In the genomic region with DNA sequence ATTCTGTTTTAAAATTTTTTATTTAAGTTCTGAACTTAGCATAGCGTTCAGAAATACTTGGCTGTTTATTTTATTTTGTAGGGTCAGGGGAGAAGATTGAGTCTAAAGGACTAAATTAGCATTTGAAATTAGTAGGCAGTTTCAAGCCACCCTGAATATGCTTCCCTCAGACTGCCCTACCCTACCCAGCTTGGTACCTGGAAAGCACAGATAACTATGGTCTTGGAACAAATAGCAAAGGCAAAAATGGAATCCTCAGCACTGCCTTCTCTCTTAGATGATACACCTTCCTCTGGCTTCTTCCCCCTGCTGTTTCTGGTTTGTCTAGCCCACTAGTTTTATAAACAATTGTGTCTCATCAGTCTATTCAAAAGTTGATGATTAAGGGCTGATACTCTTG, we compare ENCODE assay signal across 25 mouse cellular contexts. TPM values are rescaled to one million over a fixed set of nuclear protein-coding genes. Genes with fewer than 3 reads are reported as not detected.
DNase-seq lines count a peak whose midpoint lies in the region; ATAC-seq and TF ChIP-seq lines count a peak whose summit lies in the region.
"Had no signal": no experiment of that assay in that cellular context is flagged by ENCODE, and none has a peak within 500 bp of the region (broad histone marks: within the 10 kb centered on the region; RNA-seq: fewer than 3 reads in every experiment).

No protein-coding gene starts in this region.

- intact Hi-C loops in gastrocnemius, adult 2 months (cut with DNase I): no loop called here

- H3K4me3 ChIP-seq in gastrocnemius, adult 2 months: no peak overlapping the region
- no peak overlapping the region for H3K4me3 ChIP-seq in liver, embryonic 11.5 days (ENCODE audit: low read depth, low read length)
- H3K4me3 ChIP-seq in liver, embryonic 15.5 days (replicated peaks): no peak overlapping the region
- H3K4me3 ChIP-seq in intestine, postnatal 0 days (ENCODE audit: low read depth, low read length): no peak overlapping the region
- H3K4me3 ChIP-seq: embryonic facial prominence, embryonic 12.5 days; forebrain, embryonic 10.5 days; heart, adult 2 months; heart, embryonic 15.5 days; hindbrain, embryonic 13.5 days had no signal

- no peak overlapping the region for H3K9ac ChIP-seq in liver, embryonic 11.5 days (ENCODE audit: low read depth, low read length)
- H3K9ac ChIP-seq in liver, embryonic 15.5 days: peak overlapping the region; percentile 23; the same call in 1 of the 2 replicates
- H3K9ac ChIP-seq in intestine, postnatal 0 days (ENCODE audit: low read depth, low read length): no peak overlapping the region
- H3K9ac ChIP-seq: embryonic facial prominence, embryonic 12.5 days; heart, embryonic 15.5 days; hindbrain, embryonic 13.5 days had no signal

- ATAC-seq in liver, embryonic 11.5 days (replicated peaks; ENCODE audit: low FRiP score): peak; percentile 38
- ATAC-seq in liver, embryonic 15.5 days (ENCODE audit: insufficient read depth): peak; percentile 41
- peak; percentile 43; the same call in 1 of the 2 replicates for ATAC-seq in megakaryocyte-erythroid progenitor cell, adult 5-6 weeks (replicated peaks; ENCODE audit: low FRiP score, low TSS enrichment, poor library complexity, severe bottlenecking)
- no peak for ATAC-seq in intestine, postnatal 0 days
- ATAC-seq: CD4-positive, CD25-positive, alpha-beta regulatory T cell, adult 4 months; forebrain, embryonic 14.5 days; hindbrain, postnatal 0 days had no signal

- no peaks in the 10 kb centered on the region for H3K9me3 ChIP-seq in liver, embryonic 11.5 days (ENCODE audit: control insufficient read depth, low read length)
- H3K9me3 ChIP-seq in liver, embryonic 15.5 days (replicated peaks): no peaks in the 10 kb centered on the region
- H3K9me3 ChIP-seq in intestine, postnatal 0 days (ENCODE audit: control insufficient read depth): no peaks in the 10 kb centered on the region
- H3K9me3 ChIP-seq: embryonic facial prominence, embryonic 12.5 days; forebrain, embryonic 10.5 days; G1E; heart, embryonic 15.5 days; hindbrain, embryonic 13.5 days had no signal

- no peaks in the 10 kb centered on the region for H3K36me3 ChIP-seq in liver, embryonic 11.5 days (ENCODE audit: control insufficient read depth, insufficient read depth, low read length)
- peaks cover 35% of the 10 kb centered on the region for H3K36me3 ChIP-seq in liver, embryonic 15.5 days (replicated peaks)
- no peaks in the 10 kb centered on the region for H3K36me3 ChIP-seq in intestine, postnatal 0 days (ENCODE audit: control insufficient read depth, insufficient read depth)
- H3K36me3 ChIP-seq: embryonic facial prominence, embryonic 12.5 days; forebrain, embryonic 10.5 days; heart, embryonic 15.5 days; hindbrain, embryonic 13.5 days had no signal

- peak overlapping the region; percentile 33 for H3K4me2 ChIP-seq in liver, embryonic 11.5 days
- H3K4me2 ChIP-seq in liver, embryonic 15.5 days: peak overlapping the region; percentile 48
- H3K4me2 ChIP-seq in intestine, postnatal 0 days (replicated peaks; ENCODE audit: low read depth): no peak overlapping the region
- H3K4me2 ChIP-seq: embryonic facial prominence, embryonic 12.5 days; heart, embryonic 11.5 days; heart, embryonic 15.5 days; hindbrain, embryonic 13.5 days had no signal

- WGBS in liver, embryonic 11.5 days: 77% methylated on average over 1 of the region's 1 CpGs
- WGBS in liver, embryonic 15.5 days (ENCODE audit: insufficient replicate concordance): 53% methylated on average over 1 of the region's 1 CpGs
- 82% methylated on average over 1 of the region's 1 CpGs for WGBS in intestine, postnatal 0 days

- peaks cover 42% of the 10 kb centered on the region for H3K4me1 ChIP-seq in liver, embryonic 11.5 days (replicated peaks; ENCODE audit: control insufficient read depth, insufficient read depth, low read length)
- peaks cover 79% of the 10 kb centered on the region for H3K4me1 ChIP-seq in liver, embryonic 15.5 days (replicated peaks)
- peaks cover 2% of the 10 kb centered on the region; the same call in 1 of the 2 replicates for H3K4me1 ChIP-seq in intestine, postnatal 0 days (replicated peaks; ENCODE audit: control insufficient read depth, insufficient read depth, low read length)
- H3K4me1 ChIP-seq: heart, embryonic 15.5 days had no signal

- no peak for TF ChIP-seq CTCF in gastrocnemius, adult 2 months (IDR thresholded peaks at IDR 0.05)
- no peak for TF ChIP-seq CTCF in intestine, postnatal 0 days (IDR thresholded peaks at IDR 0.05; ENCODE audit: low read depth)

- no peak for DNase-seq in gastrocnemius, adult 2 months
- DNase-seq in gastrocnemius, postnatal 4 days (ENCODE audit: low spot score in 2 of 2): no peak
- no peak for DNase-seq in liver, embryonic 11.5 days (ENCODE audit: low spot score)
- DNase-seq in layer of hippocampus, adult 18-20 months (ENCODE audit: low spot score in 2 of 2): no peak
- no peak for DNase-seq in right cerebral cortex, postnatal 14 days
- DNase-seq: adrenal gland, postnatal 25 days; B cell, adult 2 months; cerebellum, adult 2 months; cerebellum, postnatal 14 days; embryo, embryonic 11 days; gastrocnemius, postnatal 10 days; heart, adult 2 months; heart, postnatal 14 days had no signal

- no peaks in the 10 kb centered on the region for H3K27me3 ChIP-seq in liver, embryonic 11.5 days (replicated peaks; ENCODE audit: control insufficient read depth, insufficient read depth, low read length)
- H3K27me3 ChIP-seq in liver, embryonic 15.5 days: no peaks in the 10 kb centered on the region
- H3K27me3 ChIP-seq in intestine, postnatal 0 days (replicated peaks; ENCODE audit: control insufficient read depth, insufficient read depth, low read length): no peaks in the 10 kb centered on the region
- H3K27me3 ChIP-seq: embryonic facial prominence, embryonic 12.5 days; heart, embryonic 15.5 days; hindbrain, embryonic 13.5 days had no signal

- H3K27ac ChIP-seq in gastrocnemius, adult 2 months: peak overlapping the region; percentile 53
- no peak overlapping the region; the same call in 1 of the 2 replicates for H3K27ac ChIP-seq in liver, embryonic 11.5 days (ENCODE audit: low read depth, low read length)
- H3K27ac ChIP-seq in liver, embryonic 15.5 days (replicated peaks): peak overlapping the region; percentile 84
- H3K27ac ChIP-seq in intestine, postnatal 0 days (ENCODE audit: low read depth, low read length): no peak overlapping the region
- H3K27ac ChIP-seq: embryonic facial prominence, embryonic 12.5 days; forebrain, embryonic 10.5 days; heart, adult 2 months; heart, embryonic 15.5 days; hindbrain, embryonic 13.5 days; hindbrain, postnatal 0 days had no signal

RNA-seq across cellular contexts. Expression of a gene that starts 23.3 kb away (rescaled TPM):
- total RNA-seq in gastrocnemius, adult 2 months (2021): 10 to 100 TPM; 30.9 to 67.0 TPM
- 10 to 100 TPM; 21.2 to 22.8 TPM for total RNA-seq in gastrocnemius, postnatal 4 days (2021)
- 40.4 and 44.8 TPM in 2 replicates for polyA plus RNA-seq in liver, embryonic 11.5 days (2014; fragmentation: Nextera tagmentation; extraction: Ambion mirVana)
- 34.0 and 34.2 TPM in 2 replicates for polyA plus RNA-seq in liver, embryonic 15.5 days (2015; fragmentation: Nextera tagmentation; extraction: Ambion mirVana)
- 40.4 and 65.7 TPM in 2 replicates for total RNA-seq in megakaryocyte-erythroid progenitor cell, adult 5-6 weeks (2014; fragmentation: Nextera tagmentation)
- total RNA-seq in megakaryocyte-erythroid progenitor cell, adult 5-6 weeks (2017): 61.8 and 63.9 TPM in 2 replicates
- polyA plus RNA-seq in intestine, postnatal 0 days (2015; fragmentation: Nextera tagmentation; extraction: Ambion mirVana): 3.8 and 4.1 TPM in 2 replicates
- total RNA-seq in layer of hippocampus, adult 18-20 months (2021): 10 to 100 TPM; 31.5 to 34.6 TPM

Comparison
In these comparisons a context has a peak if more than half of its experiments do, and no peak if none do; other contexts are left out.
1. H3K27ac ChIP-seq: peak in gastrocnemius, adult 2 months (single experiment) and liver, embryonic 15.5 days (single experiment); none in liver, embryonic 11.5 days (single experiment) and intestine, postnatal 0 days (single experiment).